Mouse (Mus musculus): Measurements from ENCODE around the gene Cbx5.

DNA sequence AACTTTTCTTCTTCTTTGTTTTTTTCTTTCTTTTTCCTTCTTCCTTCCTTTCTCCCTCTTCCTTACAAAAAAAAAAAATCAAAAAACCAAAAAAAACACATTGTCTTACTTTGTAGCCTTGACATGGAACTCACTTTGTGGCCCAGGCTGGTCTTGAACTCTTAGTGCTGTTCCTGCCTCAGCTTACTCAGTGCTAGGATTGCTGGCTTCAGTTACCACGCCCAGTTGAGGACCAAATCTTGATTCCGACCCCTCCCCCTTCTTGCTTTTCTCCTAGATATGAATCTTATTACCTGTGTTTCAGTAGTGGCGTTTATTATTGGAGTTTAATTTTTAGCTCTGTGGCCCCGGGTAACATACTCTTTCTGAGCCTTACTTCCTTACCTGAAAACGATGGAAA is 19.5 kb upstream of the Cbx5 start:
- no peak for TF ChIP-seq CTCF (IDR thresholded peaks at IDR 0.05; ENCODE audit: insufficient read depth, low read depth, low read length)
- no peak for TF ChIP-seq POLR2A (IDR thresholded peaks at IDR 0.05; ENCODE audit: insufficient read depth, low read depth, low read length)

All from olfactory bulb, adult 2 months (tissue).